Mouse (Mus musculus) left cerebral cortex, adult 18-20 months (tissue): ENCODE measurements around the gene Matn1. TPM values are rescaled to one million over a fixed set of nuclear protein-coding genes. Genes with fewer than 3 reads are reported as not detected.

Experiments
- DNase-seq, 2 experiments: peaks; one replicate each; pipeline ENCODE4 v3.0.0; 2021 to 2022; ENCODE audit warnings: low spot score in 2 of 2, mixed read lengths in 1 of 2
- total RNA-seq, 2 experiments: library from RNA; stranded (reverse); gene quantifications; 2 replicates each; pipeline ENCODE4 v1.2.3; 2021

Gene Matn1
- total RNA-seq, 2 experiments from 2014 or later: 0.54 to 0.88 TPM

DNA sequence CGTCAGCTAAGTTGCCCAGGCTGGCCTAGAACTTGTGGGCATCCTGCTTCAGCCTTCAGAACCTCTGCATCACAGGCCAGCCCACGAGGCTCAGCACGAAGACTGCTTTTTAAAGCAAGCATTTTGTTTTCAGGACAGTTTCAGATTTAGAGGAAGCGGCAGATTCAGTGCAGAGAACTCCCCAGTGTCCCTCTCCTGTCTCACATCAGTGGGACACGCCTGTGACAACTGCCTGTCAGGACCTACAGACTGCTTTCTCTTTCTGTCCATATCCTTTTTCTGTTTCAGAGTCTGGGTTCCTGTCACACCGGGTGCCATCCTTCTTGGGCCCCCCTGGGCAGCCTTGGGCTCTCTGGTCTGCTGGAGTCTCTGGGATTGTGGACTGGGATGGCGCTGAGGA, 27.5 kb upstream of the Matn1 start:
- DNase-seq: no peak

DNA sequence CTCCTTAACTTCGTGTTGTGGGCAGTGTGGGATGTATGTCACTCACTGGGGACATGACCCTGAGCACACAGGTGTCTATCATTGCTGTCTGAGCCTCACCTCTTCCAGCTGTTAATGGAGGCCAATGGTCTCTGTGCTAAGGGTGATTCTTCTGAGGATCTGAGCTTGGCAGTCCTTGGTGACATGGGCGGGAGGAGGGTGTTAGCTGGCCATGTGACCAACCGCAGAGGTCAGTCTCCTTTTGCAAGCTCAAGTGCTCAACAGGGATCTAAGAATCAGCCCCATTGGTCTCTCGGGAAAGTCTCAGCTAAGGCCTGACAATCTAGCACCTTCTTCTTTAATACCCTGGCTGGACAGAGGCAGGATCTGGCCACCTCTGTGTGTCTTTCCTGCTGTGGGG, 26.6 kb upstream of the Matn1 start:
- no peak for DNase-seq

DNA sequence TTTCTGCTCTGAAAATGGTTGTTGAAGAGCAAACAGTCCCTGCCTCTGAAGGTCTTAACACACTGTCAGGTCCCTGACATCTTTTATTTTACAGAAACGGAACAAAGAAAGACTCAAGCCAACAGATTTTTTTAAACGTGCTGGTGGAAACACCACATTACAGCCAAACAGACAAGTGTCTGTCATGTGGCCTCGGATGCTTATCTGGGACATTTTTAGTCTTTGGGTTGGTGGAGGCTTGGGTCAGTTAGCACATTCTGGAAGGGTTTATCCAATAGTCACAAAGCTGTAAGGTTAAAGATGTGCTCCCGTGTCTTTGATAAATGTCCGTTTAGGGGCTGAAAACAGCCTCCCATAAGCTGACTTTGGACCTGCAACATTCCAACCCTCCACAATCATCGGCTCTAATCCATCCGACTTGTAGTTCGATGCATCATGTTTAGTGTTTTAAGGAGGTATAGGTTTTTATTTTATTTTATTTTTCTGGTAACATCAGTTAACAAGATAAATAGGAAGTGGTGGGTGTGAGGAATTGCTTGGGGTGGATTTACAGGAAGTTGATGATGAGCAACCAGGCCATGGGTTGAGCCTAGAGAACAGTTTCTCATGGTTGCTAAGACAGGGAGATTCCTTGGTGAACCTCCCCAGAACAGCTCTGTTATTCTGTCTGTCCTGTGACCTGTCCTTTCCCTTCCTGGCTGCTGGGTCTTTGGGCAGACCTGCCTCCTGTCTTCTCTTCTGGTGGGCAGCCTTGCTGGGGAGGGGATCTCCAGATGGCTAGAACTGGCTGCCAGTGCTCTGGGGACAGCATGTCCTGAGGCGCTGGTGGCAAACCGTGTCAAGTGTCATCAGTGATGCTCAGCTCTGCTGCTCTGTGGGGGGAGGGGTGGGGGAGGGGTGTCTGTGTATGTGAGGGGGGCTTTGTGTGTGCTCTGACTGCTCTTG, 25.1 kb upstream of the Matn1 start:
- DNase-seq: no peak

DNA sequence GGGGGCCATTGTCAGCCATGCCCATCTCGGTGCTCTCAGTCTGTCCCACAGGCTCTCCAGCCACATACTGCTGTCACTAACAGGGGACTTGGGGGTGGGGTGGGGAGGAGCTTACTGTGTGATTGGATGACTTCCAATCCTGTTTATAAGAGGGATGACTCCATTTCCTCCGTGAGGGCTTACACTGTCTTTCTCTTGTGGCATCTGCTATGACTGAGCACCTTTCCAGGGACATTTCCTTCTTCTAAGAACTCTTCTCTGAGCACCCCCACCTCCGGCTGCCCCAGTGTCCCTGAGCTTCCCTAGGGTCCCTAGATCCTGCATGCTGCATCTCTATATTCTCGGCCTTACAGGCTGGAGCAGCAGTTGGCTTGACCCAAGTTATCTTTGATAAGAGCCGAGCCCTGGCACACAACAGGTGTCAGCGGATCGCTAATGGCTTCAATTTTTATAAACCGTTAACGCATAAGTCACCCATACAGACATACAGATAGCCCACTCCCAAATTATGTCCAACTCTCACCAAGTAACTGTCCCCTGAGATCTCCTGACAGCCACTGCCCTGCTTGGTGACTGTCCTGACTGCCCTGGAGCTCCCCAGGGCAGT, 24.3 kb upstream of the Matn1 start:
- DNase-seq: no peak

DNA sequence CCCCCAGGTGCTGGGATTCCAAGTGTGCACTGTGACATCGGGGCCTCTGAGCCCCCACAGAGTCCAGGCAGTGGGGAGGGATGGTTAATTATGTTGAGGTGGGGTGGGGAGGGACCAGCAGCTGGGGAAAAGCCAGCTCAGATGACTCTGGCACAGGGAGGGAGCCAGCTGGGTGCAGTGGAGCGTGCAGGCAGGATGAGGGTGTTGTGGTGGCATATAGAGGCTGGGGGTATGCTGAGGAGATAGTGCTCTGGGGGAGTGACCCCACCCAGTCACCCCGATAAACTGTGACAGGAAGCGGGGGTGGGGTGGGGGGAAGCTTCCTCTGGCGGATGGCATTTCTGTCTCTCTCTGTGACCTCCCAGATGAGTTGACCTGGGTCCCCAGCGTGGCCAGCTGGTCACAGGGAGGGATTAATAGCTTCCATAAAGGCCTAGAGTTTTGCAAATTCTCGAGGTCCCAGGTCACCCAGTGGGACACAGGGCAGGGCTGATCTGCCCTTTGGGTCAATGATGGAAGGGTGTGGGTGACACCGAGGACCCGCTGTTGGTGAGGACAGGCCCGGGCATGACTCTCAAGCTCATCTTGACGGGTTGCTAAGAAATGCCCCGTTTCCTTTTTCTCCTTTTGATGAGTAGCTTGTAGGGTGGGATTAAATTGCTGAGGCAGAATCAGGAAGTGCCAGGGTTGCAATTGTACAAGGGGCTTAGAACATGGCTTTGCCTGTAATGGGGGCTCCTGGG, 23.1 kb upstream of the Matn1 start:
- no peak for DNase-seq

DNA sequence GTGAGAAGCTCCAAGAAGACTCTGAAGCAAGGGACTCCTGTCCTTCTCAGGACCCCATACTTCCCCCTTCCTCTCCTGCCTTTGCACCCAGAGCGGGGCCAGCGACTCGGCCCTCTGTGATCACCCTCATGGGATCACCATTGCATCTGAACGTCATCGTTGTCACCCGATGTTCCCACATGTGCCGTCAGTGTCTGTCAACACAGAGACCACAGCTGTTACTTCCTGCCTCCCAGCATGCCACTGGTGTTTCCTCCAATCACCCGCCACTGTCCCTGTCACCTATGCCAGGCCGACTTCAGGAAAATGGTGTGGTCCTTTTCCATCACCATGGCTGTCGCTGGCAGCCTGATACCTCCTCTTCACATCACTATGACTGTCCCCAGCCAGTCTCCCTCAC, 22.2 kb upstream of the Matn1 start:
- no peak for DNase-seq

DNA sequence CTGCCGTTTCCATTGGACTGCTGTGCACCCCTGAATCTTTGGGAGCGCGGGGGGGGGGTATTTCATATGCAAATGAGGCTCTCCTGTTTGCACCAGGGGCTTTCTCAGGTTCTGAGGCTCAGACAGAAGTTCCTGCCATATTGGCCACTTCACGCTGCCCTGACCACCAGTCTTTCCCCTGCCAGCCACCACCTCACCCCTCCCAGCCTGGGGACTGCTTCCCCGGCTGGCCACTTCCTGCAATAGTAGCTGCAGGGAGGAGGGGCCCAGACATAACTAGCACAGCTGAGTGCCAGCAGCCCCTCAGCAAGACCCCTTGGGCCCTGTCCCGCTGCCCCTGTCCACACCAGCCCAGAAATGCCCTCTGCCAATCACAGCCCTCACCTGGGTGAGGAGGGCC, 17.9 kb upstream of the Matn1 start:
- no peak for DNase-seq

DNA sequence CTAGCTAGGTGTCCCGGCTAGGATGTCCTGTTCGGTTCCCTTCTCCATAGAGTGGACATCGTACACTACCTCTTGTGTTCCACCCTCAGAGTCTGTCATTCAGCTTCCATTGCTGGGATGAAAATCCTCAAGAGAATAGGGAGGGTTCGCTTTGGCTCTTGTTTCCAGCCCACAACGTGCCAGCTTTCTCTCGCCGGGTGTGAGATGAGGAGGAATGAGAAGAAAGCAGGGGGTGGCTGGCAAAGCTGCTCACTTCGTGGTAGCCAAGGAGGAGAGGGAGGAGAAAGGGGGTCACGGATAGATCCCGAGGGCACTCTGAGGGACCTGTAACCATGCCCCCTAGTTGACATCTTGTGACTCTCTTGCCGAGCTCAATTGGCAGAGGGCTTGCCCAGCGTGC, 16.4 kb upstream of the Matn1 start:
- DNase-seq: peak in 1 of 2 experiments; percentile 41

DNA sequence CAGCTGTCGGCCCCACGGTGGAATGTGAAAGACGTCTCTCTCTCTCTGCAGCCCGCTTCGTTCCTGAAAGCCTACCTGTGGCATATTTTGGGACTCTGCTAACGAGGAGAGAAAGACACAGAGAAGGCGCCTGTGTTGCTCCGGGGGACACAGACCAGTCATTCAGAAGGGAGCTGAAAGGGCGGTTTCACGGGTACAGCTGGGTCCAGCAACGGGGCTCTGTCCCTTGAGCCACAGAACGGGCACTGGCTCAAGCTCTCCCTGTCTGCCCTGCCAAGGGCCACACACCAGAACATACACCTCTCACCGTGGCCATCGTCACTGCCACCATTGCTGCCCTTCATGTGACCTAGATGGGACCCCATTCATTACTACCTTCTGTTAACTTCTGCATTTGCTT, 1.5 kb upstream of the Matn1 start:
- no peak for DNase-seq

DNA sequence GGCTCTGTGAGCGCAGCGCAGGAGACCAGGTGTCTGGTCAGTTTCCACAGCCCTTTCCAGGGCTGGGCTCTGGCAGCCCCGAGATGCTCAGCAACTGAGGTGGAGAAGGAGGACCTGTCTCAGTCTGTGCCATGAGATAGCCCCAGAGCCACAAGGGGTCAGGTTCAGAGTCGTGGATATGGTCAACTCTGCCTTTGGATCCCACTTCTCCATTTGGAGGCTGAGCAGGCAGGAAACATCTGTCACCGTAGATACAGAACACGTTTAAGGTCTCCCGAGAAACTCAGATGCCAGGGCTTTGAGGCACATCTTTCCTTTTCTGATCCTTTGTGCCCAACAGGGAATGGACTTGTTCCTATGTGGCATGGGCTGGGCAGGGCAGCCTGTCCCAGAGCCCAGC, 594 bp downstream of the Matn1 start:
- DNase-seq: no peak

DNA sequence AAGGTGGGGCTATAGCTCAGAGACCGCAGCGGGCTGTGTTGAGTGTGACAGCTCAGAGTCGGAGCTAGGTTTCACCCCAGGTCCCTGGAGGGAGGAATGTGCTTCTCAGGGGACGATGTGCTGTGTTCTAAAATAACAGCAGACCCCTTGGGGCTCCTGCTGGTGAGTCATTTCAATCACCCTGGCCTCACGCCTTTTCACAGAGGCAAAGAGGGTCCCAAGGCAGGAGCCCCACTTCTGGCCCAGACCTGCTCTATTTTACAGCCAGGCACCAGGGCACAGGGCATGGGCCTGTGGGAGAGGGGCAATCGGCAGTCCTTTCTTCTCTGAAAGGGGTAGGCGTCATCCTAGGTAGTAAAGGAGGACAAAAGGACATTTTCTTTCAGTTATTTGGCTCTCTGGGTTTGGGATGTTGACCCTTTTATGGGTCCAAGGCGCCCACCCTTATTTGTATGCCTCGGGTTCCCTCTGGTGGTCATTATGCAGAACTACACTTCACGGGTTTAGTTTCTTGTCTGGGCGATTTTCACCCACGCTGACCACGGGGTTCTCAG, 3.0 kb downstream of the Matn1 start:
- DNase-seq: peak in 1 of 2 experiments; percentile 22

DNA sequence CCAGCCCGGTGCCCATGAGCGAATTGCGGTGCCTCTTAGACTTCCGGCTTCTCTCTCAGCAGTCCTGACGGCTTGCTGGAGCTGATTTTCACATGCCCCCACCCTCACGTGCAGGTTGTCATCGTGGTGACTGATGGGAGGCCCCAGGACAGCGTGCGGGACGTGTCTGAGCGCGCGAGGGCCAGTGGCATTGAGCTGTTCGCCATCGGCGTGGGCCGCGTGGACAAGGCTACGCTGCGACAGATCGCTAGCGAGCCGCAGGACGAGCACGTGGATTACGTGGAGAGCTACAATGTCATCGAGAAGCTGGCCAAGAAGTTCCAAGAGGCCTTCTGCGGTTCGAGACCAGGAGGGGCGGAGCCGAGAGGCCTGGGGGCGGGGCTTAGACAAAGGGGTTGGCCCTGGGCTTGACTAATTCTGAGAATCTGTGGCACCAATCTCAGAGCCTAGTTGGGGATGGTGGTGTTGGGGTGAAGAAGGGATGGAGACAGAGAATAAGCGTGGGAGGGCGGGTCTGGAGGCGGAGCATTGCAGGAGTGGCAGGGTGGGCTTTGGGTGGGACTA, 5.7 kb downstream of the Matn1 start:
- no peak for DNase-seq

DNA sequence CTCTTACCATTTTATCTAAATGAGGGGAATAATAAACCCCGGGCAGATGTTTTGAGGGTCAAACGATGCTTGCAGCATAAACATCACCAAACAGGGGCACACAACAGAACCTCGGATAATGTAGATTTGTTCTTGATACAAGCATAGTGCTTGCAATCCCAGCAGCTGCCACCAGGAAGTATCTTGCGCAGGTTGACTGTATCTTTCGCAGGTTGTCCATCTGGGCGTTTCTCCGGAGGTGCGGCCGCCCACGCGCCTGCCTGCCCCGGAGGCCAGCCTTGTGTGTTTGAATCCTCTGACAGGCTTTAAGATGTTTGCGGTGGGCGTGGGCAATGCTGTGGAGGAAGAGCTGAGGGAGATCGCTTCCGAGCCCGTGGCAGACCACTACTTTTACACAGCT, 8.3 kb downstream of the Matn1 start:
- DNase-seq: peak; percentile 58 to 59

DNA sequence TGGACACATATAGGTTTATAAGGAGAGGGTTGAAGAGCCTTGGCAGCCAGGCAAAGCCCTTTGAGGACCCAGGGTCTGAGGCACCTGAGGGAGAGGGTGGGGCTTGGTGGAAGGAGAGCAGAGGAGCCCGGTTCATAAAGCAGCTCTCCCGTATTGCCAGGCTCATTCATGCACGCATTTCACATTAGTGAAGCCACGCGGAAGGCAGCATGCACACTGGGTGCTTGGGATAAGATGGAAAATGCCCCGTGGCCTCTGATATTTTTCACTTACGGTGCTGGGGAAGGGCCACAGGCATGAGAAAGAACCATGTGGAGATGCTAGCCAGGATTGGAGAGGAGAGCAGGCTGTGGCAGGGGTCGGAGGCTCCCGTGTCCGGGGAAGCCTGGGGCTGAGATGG, 13.0 kb downstream of the Matn1 start:
- DNase-seq: no peak

DNA sequence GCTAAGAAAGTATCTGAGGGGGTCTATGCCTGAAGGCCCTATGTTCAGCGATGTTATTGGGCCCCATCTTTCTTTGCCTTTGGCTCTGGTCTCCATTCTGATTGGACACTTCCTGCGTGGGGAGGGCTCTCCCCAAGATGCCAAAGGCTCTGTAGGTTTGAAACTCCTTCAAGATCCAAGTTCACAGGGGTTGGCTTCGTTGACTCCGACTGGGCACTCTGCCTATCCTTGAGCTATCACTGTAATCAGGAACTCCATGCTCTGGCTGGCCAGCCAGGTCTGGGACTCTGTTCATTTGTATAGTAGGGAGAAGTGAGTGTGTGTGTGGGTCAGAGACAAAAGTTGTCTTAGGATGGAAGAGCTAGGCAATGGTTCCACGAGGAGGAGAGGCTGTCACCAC, 14.6 kb downstream of the Matn1 start:
- DNase-seq: no peak

DNA sequence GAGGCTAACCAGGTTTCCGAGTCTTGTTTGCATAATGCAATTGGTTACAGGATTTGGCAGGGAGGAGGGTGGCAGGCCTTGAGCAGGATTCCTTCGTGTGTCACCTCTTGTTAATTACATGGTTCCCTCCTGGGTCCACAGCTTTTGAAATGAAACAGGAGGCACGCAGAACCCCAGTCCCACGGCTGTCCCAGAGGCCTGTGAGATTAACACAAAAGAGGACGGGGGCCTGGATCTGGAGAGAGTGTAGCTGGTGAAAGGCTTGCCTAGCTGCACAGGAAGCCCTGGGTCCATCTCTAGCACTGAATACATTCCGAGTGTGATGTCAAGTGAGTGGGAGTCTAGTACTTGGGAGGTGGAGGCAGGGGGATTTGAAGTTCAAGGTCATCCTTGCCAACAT, 15.5 kb downstream of the Matn1 start:
- DNase-seq: no peak

DNA sequence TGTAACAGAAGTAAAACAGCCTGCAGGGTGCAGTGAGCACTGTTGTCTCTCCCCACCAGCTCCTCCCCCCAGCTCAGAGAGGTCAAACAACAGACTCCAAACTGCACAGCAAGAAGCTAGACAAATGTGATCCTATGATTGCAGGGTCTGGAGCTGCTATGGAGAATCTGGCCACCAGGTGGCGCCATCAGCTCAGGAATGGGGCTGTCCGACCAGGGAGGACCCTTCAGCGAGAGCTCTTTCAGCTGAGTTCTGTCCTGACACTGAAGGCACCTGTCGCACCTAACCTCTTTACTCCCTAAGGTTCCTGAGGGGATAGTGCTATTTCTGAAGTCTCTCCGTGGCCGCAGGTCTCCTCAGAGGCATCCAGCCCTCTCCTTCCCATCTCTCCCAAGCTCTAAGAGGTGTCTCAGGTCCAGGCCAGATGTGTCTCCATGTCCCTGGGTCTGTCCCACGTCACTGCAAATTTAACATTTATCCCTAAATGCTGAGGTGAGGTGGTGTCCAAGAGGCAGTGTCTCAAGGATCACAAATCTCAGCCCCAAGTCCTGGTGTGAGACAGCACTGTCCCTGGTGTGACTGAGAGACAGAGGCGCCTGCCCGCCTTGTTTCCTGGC, 16.0 kb downstream of the Matn1 start:
- peak; percentile 84 to 94 for DNase-seq

DNA sequence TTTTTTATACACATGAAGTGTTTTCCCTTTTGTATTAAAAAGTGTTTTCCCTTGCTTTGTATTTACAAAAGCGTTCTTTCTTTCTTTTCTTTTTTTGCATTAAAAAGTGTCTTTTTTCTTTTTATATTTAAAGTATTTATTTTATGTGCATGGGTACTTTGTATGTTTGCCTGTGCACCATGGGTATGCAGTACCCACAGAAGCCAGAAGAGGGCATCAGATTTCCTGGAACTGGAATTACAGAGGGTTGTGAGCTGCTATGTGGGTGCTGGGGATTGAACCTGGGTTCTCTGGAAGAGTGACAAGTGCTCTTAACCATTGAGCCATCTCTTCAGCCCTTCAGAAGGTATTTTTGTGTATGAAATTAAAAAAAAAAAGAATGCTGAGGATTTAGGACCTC, 27.1 kb downstream of the Matn1 start:
- no peak for DNase-seq

DNA sequence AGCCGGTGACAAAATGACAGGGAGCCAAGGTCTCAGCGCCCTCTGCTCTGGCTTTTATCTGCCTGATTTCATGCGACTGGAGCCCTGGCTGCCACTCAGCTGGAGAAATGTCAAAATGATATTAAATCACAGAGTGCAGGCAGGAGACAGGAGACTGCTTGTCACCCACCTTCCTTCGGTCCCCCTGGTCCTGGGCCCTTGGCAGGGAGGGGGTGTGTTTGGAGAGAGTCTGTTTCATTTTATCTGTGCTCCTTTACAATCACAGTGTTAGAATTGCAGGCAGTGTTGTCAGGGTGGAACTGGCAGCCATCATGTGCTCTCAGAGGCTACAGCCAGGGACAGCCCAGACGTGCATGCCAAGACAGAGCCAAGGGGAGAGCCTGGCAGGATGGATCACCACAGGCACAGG, 28.2 kb downstream of the Matn1 start:
- no peak for DNase-seq

DNA sequence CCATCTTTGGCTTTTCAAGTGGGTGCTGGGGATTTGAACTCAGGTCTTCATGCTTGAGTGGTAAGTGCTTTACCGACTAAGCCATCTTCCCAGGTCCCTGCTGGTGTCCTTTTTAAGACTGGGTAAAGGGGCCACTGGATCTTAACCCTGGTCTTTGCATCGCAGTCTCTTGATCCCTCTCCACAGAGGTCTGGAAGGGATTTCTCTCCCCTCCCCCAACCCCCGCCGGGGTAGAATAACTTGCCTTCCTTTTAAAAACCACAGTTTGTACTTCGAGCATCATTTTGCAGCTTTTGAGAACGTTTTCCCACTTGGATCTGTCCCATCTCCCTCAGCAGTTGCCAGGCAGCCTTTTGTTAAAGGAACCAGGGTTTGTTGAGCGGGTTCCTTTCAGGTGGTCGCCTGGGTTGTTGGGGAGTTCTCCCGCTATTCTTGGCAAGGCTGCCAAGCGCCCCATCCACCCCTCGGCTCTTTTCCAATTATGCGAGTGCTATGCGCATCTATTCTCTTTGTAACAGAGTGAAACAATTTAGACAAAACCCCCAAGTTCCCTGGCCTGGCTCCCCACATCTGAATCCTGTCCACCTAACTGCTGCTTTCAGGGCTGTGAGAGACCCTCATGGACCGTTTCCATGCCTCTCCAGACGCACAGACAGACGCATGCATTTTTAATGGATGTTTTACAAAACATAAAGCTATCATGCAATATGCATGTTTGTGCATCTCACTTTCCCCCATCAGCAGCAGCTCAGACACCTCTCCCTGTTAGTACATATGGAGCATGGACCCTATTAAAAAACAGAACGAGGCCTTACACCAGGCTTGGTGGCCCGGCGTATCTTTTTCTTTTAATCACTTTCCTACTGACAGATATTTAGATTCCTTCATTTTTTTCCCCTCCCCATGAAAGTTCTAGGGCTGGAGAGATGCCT, 29.4 kb downstream of the Matn1 start:
- peak in 1 of 2 experiments; percentile 30 for DNase-seq
